Mouse (Mus musculus) kidney, postnatal 0 days (tissue): ENCODE data around the gene Ptgs1. TPM values are rescaled to one million over a fixed set of nuclear protein-coding genes. Genes with fewer than 3 reads are reported as not detected.

Experiments
- ATAC-seq: fragments of 200-750 bp; cut with Nextera tagmentation; replicated peaks from 2 replicates; pipeline ENCODE4 v1.8.0; 2017; ENCODE audit warnings: low read depth, moderate number of reproducible peaks, moderate TSS enrichment, moderate library complexity; ENCODE audit not compliant: low FRiP score
- DNase-seq: peaks from one replicate; pipeline ENCODE4 v3.0.0-alpha.2; 2016; ENCODE audit warnings: low spot score
- H3K27ac ChIP-seq: fragments of 300-500 bp; sonication (generic); 2 replicates; pipeline ENCODE4 v1.5.1; 2014; ENCODE audit warnings: mild to moderate bottlenecking
- H3K27me3 ChIP-seq: fragments of 300-500 bp; sonication (generic); 2 replicates; pipeline ENCODE4 v1.6.1; 2014; ENCODE audit warnings: low read length, mixed read lengths; ENCODE audit not compliant: insufficient read depth
- H3K36me3 ChIP-seq: fragments of 300-500 bp; sonication (generic); 2 replicates; pipeline ENCODE4 v1.6.1; 2014; ENCODE audit warnings: low read length, mixed read lengths; ENCODE audit not compliant: insufficient read depth
- H3K4me1 ChIP-seq: fragments of 300-500 bp; sonication (generic); replicated peaks from 2 replicates; pipeline ENCODE4 v1.6.1; 2014; ENCODE audit warnings: antibody characterized with exemption, low read length, mixed read lengths; ENCODE audit not compliant: insufficient read depth
- H3K4me2 ChIP-seq: fragments of 300-500 bp; sonication (generic); 2 replicates; pipeline ENCODE4 v1.6.1; 2014; ENCODE audit warnings: mild to moderate bottlenecking, low read length, moderate library complexity, mixed read lengths
- H3K4me3 ChIP-seq: fragments of 300-500 bp; sonication (generic); replicated peaks from 2 replicates; pipeline ENCODE4 v1.5.1; 2014; ENCODE audit warnings: low read depth, low read length
- H3K9ac ChIP-seq: fragments of 300-500 bp; sonication (generic); 2 replicates; pipeline ENCODE4 v1.6.1; 2014; ENCODE audit warnings: low read depth, low read length
- H3K9me3 ChIP-seq: fragments of 300-500 bp; sonication (generic); replicated peaks from 2 replicates; pipeline ENCODE4 v1.6.1; 2016; ENCODE audit warnings: low read length, inconsistent platforms, mixed read lengths
- CTCF ChIP-seq: IDR thresholded peaks from 2 replicates; pipeline ENCODE4 v1.5.1; 2016; ENCODE audit warnings: antibody characterized with exemption, low read depth, mild to moderate bottlenecking, moderate library complexity
- WGBS: fragments of 180-500 bp; shearing (Covaris S2); extraction: QIAGEN DNeasy Blood & Tissue Kit; methylation state at CpG from one replicate; pipeline ENCODE4 v1.1.7; 2014; 5-methylcytosine and 5-hydroxymethylcytosine counted together
- polyA plus RNA-seq: library from polyadenylated mRNA; unstranded; fragments of >200 nt; fragmentation: Nextera tagmentation; extraction: Ambion mirVana; gene quantifications from 2 replicates; pipeline ENCODE4 v1.2.1, GENCODE M21; 2015

Gene Ptgs1
- polyA plus RNA-seq, 1 experiment from 2014 or later: 41.9 TPM

DNA sequence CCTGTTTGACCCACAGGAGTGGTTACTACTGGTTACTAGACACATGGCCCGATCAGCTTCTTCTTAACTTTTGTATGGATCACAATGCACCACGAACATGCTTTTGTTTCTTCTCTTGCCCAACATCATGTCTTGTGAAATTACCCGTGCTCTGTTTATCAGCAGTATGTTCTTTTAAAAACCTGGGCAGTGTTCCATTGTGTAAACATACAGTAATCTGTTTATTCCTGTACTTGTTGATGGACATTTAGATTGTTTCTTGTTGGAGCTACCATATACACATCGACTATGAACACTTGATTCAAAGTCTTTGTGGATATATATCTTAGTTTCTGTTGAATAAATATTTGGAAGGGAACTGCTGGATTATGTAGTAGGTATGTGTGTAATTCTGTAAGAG lies 31.8 kb downstream of the Ptgs1 start:
- WGBS: 76% methylated on average over 4 of the region's 4 CpGs
- Histone ChIP-seq H3K9ac (no peak overlapping the region), H3K36me3 (no peaks in the 10 kb centered on the region), H3K4me3 (no peak overlapping the region), H3K4me1 (no peaks in the 10 kb centered on the region), H3K27ac (no peak overlapping the region), H3K4me2 (no peak overlapping the region), H3K9me3 (no peaks in the 10 kb centered on the region), H3K27me3 (no peaks in the 10 kb centered on the region)
- DNase-seq: no peak
- no peak for TF ChIP-seq CTCF
- no peak for ATAC-seq

DNA sequence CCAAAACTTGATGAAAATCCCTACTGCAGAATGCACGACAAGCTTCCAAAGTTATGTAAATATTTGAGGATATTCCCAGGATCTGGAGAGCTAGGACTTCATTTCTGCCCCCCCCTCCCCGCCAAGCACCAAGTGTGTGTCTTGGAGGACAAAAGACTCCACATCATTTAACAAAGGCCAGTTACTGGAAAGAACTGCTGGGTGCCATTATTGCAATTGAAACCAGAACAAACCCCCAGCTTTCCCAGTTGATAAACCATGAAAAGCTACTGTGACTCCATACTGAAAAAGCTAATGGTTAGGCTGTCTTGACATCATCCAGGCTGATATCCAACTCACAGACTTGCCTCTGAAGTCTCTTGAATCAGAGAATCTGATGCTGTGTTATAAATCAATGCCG lies 39.2 kb downstream of the Ptgs1 start:
- no peak for DNase-seq
- Histone ChIP-seq H3K4me2 (no peak overlapping the region), H3K4me1 (no peaks in the 10 kb centered on the region), H3K36me3 (no peaks in the 10 kb centered on the region), H3K27ac (no peak overlapping the region), H3K9ac (no peak overlapping the region), H3K9me3 (no peaks in the 10 kb centered on the region), H3K27me3 (no peaks in the 10 kb centered on the region), H3K4me3 (no peak overlapping the region)
- no peak for ATAC-seq
- no peak for TF ChIP-seq CTCF
- WGBS: 77% methylated on average over 3 of the region's 3 CpGs

DNA sequence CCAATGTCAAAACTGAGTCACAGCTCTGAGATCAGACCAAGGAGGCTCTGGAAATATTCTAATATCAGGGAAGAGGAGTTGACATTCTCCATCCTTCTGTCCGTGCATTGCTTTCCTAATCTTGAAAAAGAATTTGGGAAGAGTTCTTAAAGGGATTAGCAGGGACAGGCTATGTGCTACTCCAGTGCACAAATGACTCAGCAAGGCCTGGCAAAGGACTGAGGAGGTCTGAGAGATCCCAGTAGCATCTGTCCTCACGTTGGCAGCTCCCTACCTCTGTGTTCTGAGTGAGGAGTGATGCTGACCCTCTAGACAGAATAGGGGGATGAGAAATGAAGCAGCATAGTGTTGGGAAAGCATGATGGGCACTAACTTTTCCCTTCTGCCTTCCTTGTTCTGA lies 40.0 kb downstream of the Ptgs1 start:
- Histone ChIP-seq H3K4me2 (no peak overlapping the region), H3K27ac (no peak overlapping the region), H3K4me3 (no peak overlapping the region), H3K27me3 (no peaks in the 10 kb centered on the region), H3K4me1 (no peaks in the 10 kb centered on the region), H3K9me3 (no peaks in the 10 kb centered on the region), H3K9ac (no peak overlapping the region), H3K36me3 (no peaks in the 10 kb centered on the region)
- TF ChIP-seq CTCF: no peak
- ATAC-seq (no peak), DNase-seq (no peak)
- 58% methylated on average over 2 of the region's 2 CpGs for WGBS

DNA sequence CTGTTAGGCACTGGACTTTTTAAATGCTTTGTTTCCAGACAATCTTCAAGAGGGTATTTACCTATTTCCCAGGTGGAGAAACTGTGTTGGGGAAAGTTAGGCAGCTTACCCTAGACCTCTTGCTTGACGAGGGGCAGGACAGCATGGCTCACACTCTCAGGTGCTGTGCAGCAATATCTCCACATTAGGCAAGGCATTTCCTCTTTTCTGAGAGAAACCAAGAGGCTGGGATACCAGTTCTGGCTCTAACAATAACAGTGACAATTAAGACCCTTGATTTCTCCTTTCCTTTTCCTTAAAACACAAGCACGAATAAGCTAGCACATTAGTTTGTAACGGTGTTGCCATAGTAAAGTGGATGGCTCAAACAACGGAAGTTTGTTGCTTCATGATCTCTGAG lies 40.9 kb downstream of the Ptgs1 start:
- ATAC-seq (no peak), DNase-seq (no peak)

DNA sequence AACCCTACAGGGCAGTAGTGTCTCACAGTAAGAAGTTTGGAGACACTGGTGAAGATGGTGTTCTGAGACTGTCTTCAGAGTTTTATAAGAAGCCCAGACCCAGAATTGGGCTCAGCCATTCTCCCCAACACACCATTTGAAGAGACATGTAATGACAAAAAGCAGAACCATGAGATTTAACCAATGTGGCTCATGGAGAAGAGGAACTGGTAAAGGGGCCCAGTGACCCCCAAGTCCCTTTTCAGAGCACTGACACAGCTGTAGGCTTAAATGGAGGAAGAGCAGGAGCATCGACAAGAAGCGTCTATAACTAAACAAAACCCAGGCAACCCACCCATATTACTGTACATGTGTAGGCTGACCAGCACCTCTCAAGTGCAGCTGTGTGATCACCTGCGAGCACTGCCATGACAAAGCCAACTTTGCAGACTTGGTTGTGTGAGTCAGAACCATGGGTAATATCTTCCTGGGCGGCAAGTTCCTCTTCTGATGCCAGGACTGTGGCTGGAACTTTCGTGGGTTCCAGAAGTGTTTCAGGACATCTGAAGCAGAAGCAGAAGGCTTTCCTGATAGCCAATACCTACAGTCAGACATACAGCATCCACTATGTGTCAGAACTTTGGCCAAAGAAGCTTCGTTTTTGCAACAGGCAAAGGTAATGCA lies 42.2 kb downstream of the Ptgs1 start:
- no peak overlapping the region for H3K4me2 ChIP-seq
- ATAC-seq (no peak), DNase-seq (no peak)
- no peaks in the 10 kb centered on the region for H3K4me1 ChIP-seq
- no peaks in the 10 kb centered on the region for H3K36me3 ChIP-seq
- no peaks in the 10 kb centered on the region for H3K27me3 ChIP-seq
- H3K27ac ChIP-seq: no peak overlapping the region
- no peak overlapping the region for H3K4me3 ChIP-seq
- 81% methylated on average over 6 of the region's 6 CpGs for WGBS
- H3K9me3 ChIP-seq: no peaks in the 10 kb centered on the region
- TF ChIP-seq CTCF: no peak
- no peak overlapping the region for H3K9ac ChIP-seq

More for the DNA sequence above, 40.9 kb downstream of the Ptgs1 start:
- Histone ChIP-seq H3K4me3 (no peak overlapping the region), H3K27ac (no peak overlapping the region), H3K4me1 (no peaks in the 10 kb centered on the region), H3K36me3 (no peaks in the 10 kb centered on the region), H3K27me3 (no peaks in the 10 kb centered on the region), H3K4me2 (no peak overlapping the region), H3K9ac (no peak overlapping the region), H3K9me3 (no peaks in the 10 kb centered on the region)
- TF ChIP-seq CTCF: no peak
- WGBS: 78% methylated on average over 4 of the region's 4 CpGs

DNA sequence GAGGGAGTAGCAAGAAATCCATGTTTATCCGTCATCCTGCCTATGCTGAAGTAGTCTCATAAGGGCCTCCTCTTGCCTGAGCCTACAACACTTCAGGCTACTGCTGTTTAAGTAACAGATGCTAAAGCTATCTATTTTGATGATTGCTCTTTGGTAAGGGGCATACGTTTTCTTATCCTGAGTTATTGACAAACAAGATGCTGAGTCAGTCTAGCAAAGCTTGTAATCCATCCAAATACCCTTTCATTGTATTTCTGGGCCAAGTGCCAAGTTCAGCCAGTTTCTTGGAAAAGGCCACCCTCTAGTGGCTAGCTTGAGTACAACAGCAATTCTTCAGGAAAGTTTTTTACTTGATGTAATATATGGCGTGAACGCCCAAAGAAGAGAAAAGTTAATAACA lies 46.2 kb downstream of the Ptgs1 start:
- 27% methylated on average over 4 of the region's 4 CpGs for WGBS
- H3K27me3 ChIP-seq: no peaks in the 10 kb centered on the region
- no peak for ATAC-seq

DNA sequence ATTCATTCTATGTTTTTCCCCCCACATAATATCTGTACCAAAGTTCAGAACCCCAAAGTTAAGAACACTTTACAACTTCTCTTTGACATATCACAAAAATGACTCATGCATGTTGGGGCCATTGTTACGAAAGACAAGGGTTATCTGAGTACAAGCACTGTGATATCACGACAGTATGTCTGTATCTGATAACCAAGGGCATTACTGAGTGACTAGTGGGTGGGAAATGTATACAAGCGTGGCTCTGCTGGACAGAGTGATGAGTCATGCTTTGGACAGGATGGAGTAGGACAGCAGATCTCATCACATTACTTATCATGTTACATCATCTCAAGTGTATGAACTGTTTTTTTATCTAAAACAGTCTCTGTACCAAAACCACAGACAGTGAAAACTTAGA lies 48.5 kb downstream of the Ptgs1 start:
- Histone ChIP-seq H3K27me3 (no peaks in the 10 kb centered on the region), H3K9ac (no peak overlapping the region), H3K4me3 (no peak overlapping the region), H3K9me3 (no peaks in the 10 kb centered on the region), H3K4me2 (no peak overlapping the region), H3K27ac (no peak overlapping the region), H3K36me3 (no peaks in the 10 kb centered on the region), H3K4me1 (no peaks in the 10 kb centered on the region)
- 56% methylated on average over 3 of the region's 3 CpGs for WGBS
- no peak for TF ChIP-seq CTCF
- no peak for DNase-seq
- ATAC-seq: no peak

More for the DNA sequence above, 46.2 kb downstream of the Ptgs1 start:
- H3K4me1 ChIP-seq: no peaks in the 10 kb centered on the region
- no peaks in the 10 kb centered on the region for H3K9me3 ChIP-seq
- no peak overlapping the region for H3K9ac ChIP-seq
- H3K36me3 ChIP-seq: no peaks in the 10 kb centered on the region
- peak; percentile 91 for TF ChIP-seq CTCF
- no peak overlapping the region for H3K4me3 ChIP-seq
- no peak overlapping the region for H3K4me2 ChIP-seq
- H3K27ac ChIP-seq: no peak overlapping the region
- DNase-seq: peak; percentile 93
